Mouse (Mus musculus) CH12.LX (cell line): ENCODE measurements around the gene Serpinb1b. TPM values are rescaled to one million over a fixed set of nuclear protein-coding genes. Genes with fewer than 3 reads are reported as not detected.
A peak's percentile ranks its signal among the peaks of the same experiment; 100 is the strongest.

Experiments used
- DNase-seq: peaks from one replicate; pipeline ENCODE4 v3.0.0-alpha.2; 2013; ENCODE audit errors: extremely low read depth
- H3K27ac ChIP-seq: 2 replicates; pipeline ENCODE4 v1.5.1; 2012; ENCODE audit warnings: low read depth, mild to moderate bottlenecking, control low read depth, moderate library complexity; ENCODE audit not compliant: insufficient read depth
- H3K27me3 ChIP-seq: replicated peaks from 2 replicates; pipeline ENCODE3; 2012; ENCODE audit warnings: inconsistent platforms
- H3K36me3 ChIP-seq, 2 experiments: replicated peaks in 1 of 2; 2 replicates each; pipeline versions ENCODE3 to v1.6.1; 2012; ENCODE audit warnings: inconsistent platforms in 1 of 2, low read length in 1 of 2, mild to moderate bottlenecking in 1 of 2, mixed read lengths in 1 of 2, moderate library complexity in 1 of 2; ENCODE audit not compliant: control insufficient read depth in 1 of 2, insufficient read depth in 1 of 2
- H3K4me1 ChIP-seq, 2 experiments: 2 replicates each; pipeline ENCODE4 v1.6.1; 2012; ENCODE audit warnings: inconsistent platforms in 1 of 2, moderate library complexity in 1 of 2; ENCODE audit not compliant: insufficient read depth in 2 of 2, control insufficient read depth in 1 of 2
- H3K4me2 ChIP-seq: 2 replicates; pipeline ENCODE4 v1.6.1; 2012; ENCODE audit warnings: low read depth, mild to moderate bottlenecking, control low read depth; ENCODE audit not compliant: poor library complexity, insufficient read depth, severe bottlenecking
- H3K4me3 ChIP-seq, 3 experiments: fragments of 150-350 bp in 1 of 3; sonication (generic) in 1 of 3; replicated peaks in 1 of 3; 2 replicates each; pipeline versions ENCODE3 to v1.5.1; 2011 to 2012; ENCODE audit warnings: low read depth in 2 of 3, low read length in 2 of 3, mild to moderate bottlenecking in 2 of 3, moderate library complexity in 2 of 3, control low read depth in 1 of 3, improper control_type of control experiment in 1 of 3, inconsistent platforms in 1 of 3, mixed read lengths in 1 of 3; ENCODE audit not compliant: poor library complexity in 1 of 3
- H3K79me2 ChIP-seq: replicated peaks from 2 replicates; pipeline ENCODE4 v1.6.1; 2012; ENCODE audit warnings: mild to moderate bottlenecking, moderate library complexity; ENCODE audit not compliant: control insufficient read depth, poor library complexity, insufficient read depth, severe bottlenecking; ENCODE audit errors: extremely low read depth
- H3K9ac ChIP-seq: 2 replicates; pipeline ENCODE4 v1.6.1; 2012; ENCODE audit warnings: low read depth, mild to moderate bottlenecking, control low read depth, moderate library complexity; ENCODE audit not compliant: insufficient read depth
- H3K9me3 ChIP-seq: replicated peaks from 2 replicates; pipeline ENCODE3; 2012; ENCODE audit warnings: low read length, inconsistent platforms, mixed read lengths
- CHD1 ChIP-seq: IDR thresholded peaks from 2 replicates; pipeline ENCODE4 v1.6.1; 2012; ENCODE audit warnings: low read depth, low read length, improper control_type of control experiment, inconsistent platforms
- CTCF ChIP-seq, 2 experiments: IDR thresholded peaks in 1 of 2; conservative IDR thresholded peaks in 1 of 2; 2 replicates each; pipeline ENCODE4 v1.5.1; 2011 to 2012; ENCODE audit warnings: low read depth in 2 of 2, low read length in 2 of 2, improper control_type of control experiment in 1 of 2, inconsistent platforms in 1 of 2, mild to moderate bottlenecking in 1 of 2, moderate library complexity in 1 of 2
- E2F4 ChIP-seq: IDR thresholded peaks from 2 replicates; pipeline ENCODE4 v1.6.1; 2011; ENCODE audit warnings: low read depth, low read length, improper control_type of control experiment; ENCODE audit not compliant: insufficient replicate concordance
- ELF1 ChIP-seq: IDR thresholded peaks from 2 replicates; pipeline ENCODE4 v1.6.1; 2014; ENCODE audit warnings: low read depth, mild to moderate bottlenecking, inconsistent platforms, low read length, improper control_type of control experiment
- EP300 ChIP-seq: IDR thresholded peaks from 2 replicates; pipeline ENCODE4 v1.6.1; 2011; ENCODE audit warnings: low read length, improper control_type of control experiment
- ETS1 ChIP-seq: conservative IDR thresholded peaks from 2 replicates; pipeline ENCODE4 v1.6.1; 2012; ENCODE audit warnings: low read depth, mild to moderate bottlenecking, inconsistent platforms, low read length, improper control_type of control experiment, moderate library complexity
- IRF4 ChIP-seq: IDR thresholded peaks from 2 replicates; pipeline ENCODE4 v1.6.1; 2014; ENCODE audit warnings: low read depth, mild to moderate bottlenecking, inconsistent platforms, low read length, improper control_type of control experiment
- KAT2A ChIP-seq: IDR thresholded peaks from 2 replicates; pipeline ENCODE4 v1.6.1; 2012; ENCODE audit warnings: low read length, improper control_type of control experiment, inconsistent platforms; ENCODE audit not compliant: insufficient replicate concordance
- MEF2A ChIP-seq: IDR thresholded peaks from 2 replicates; pipeline ENCODE4 v1.6.1; 2014; ENCODE audit warnings: low read depth, mild to moderate bottlenecking, inconsistent platforms, low read length, improper control_type of control experiment, borderline replicate concordance
- POLR2AphosphoS2 ChIP-seq: IDR thresholded peaks from 2 replicates; pipeline ENCODE4 v1.6.1; 2011; ENCODE audit warnings: low read depth, low read length, improper control_type of control experiment
- TCF12 ChIP-seq: IDR thresholded peaks from 2 replicates; pipeline ENCODE4 v1.6.1; 2014; ENCODE audit warnings: low read depth, mild to moderate bottlenecking, inconsistent platforms, low read length, improper control_type of control experiment
- ZC3H11A ChIP-seq: IDR thresholded peaks from 2 replicates; pipeline ENCODE4 v1.6.1; 2012; ENCODE audit warnings: low read depth, mild to moderate bottlenecking, inconsistent platforms, low read length, improper control_type of control experiment
- ZMIZ1 ChIP-seq: IDR thresholded peaks from 2 replicates; pipeline ENCODE4 v1.6.1; 2012; ENCODE audit warnings: low read depth, mild to moderate bottlenecking, inconsistent platforms, low read length, improper control_type of control experiment
- ZNF384 ChIP-seq: IDR thresholded peaks from 2 replicates; pipeline ENCODE4 v1.6.1; 2012; ENCODE audit warnings: low read depth, low read length, improper control_type of control experiment, inconsistent platforms
- dilution Hi-C: fragments of 300-500 bp; cut with MboI; formaldehyde crosslinking; loops from 2 replicates; pipeline ENCODE4 v1.14.3; 2020; ENCODE audit warnings: low sequenced_read_pairs; ENCODE audit not compliant: extremely low pct_unique_long_range_greater_than_20kb, extremely low pct_ligation_motif_present
- in situ Hi-C: fragments of 300-500 bp; cut with MboI; formaldehyde crosslinking; loops from 3 replicates; pipeline ENCODE4 v1.14.3; 2019; ENCODE audit warnings: low sequenced_read_pairs, low pct_ligation_motif_present, low pct_unique_long_range_greater_than_20kb, mixed read lengths
- polyA plus RNA-seq: library from polyadenylated mRNA; unstranded; fragments of >175 nt; gene quantifications from 2 replicates; pipeline ENCODE4 v1.2.1, GENCODE M21; 2012; ENCODE audit warnings: low read depth; ENCODE audit not compliant: insufficient read length
- total RNA-seq, 2 experiments: library from RNA; depleted of rRNA; stranded (reverse); fragments of 300-350 nt in 1 of 2; fragments of >200 nt in 1 of 2; gene quantifications; 2 replicates each; pipeline ENCODE4 v1.2.3; 2012 to 2014

The Serpinb1b gene
- total and polyA plus RNA-seq, 3 experiments, result 0.08 to 0.98 (median 0.64) TPM

- dilution Hi-C loops, result no loop called here
- Histone ChIP-seq H3K9ac (no peak overlapping the region), H3K4me2 (no peak overlapping the region), H3K27ac (no peak overlapping the region)
- DNase-seq, result peak; percentile 47
- in situ Hi-C loops, result no loop called here
- TF ChIP-seq ZNF384, result no peak
- TF ChIP-seq ETS1, result 0 out of 2 replicates have a peak, but pooled peaks have one; percentile 15
- TF ChIP-seq CHD1, result no peak
- peak; percentile 80 for TF ChIP-seq MEF2A
- TF ChIP-seq CTCF (conservative IDR thresholded peaks at IDR 0.05 in 1 of 2, IDR thresholded peaks at IDR 0.05 in 1 of 2; ENCODE audit: low read depth in 2 of 2, low read length in 2 of 2), result no peak
- peak; percentile 34; the same call in 1 of the 2 replicates for TF ChIP-seq EP300
- TF ChIP-seq TCF12, result peak; percentile 52; the same call in 1 of the 2 replicates
- no peak for TF ChIP-seq ZMIZ1
- TF ChIP-seq, all 38 proteins: peak for 4
- H3K4me1 ChIP-seq, result peaks cover 6 to 35% of the 10 kb centered on the region in 2 experiments
- H3K27me3 ChIP-seq, result no peaks in the 10 kb centered on the region
- H3K9me3 ChIP-seq, result no peaks in the 10 kb centered on the region
- no peaks in the 10 kb centered on the region for H3K36me3 ChIP-seq
- no peak overlapping the region for H3K4me3 ChIP-seq
- H3K79me2 ChIP-seq, result no peaks in the 10 kb centered on the region
Measured at GRCm38 (mm10) chr13:33137717-33138116, 59.3 kb downstream of the Serpinb1b start.

DNA sequence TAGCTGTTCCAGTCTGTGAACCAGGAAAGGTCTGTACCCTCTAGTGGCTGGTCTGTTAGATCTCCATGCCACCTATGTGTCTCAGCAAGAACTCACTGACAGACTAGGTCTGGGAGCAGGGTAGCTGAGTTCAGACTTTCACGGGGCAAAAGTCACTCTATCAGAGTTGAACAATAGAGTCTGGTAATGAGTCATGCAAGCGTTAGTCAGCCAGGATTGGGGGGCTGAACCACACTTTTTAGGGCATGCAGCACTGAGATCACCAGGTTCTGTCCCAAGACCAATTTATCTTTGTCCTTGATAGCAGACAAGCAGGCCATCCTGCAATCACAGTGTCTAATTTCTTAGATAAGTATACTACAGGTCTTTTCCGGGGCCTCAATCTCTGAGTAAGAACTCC is 63.1 kb downstream of the Serpinb1b start:
- H3K27ac ChIP-seq, result no peak overlapping the region
- in situ Hi-C loops, result no loop called here
- no peaks in the 10 kb centered on the region for H3K36me3 ChIP-seq

More for the DNA sequence above, 63.1 kb downstream of the Serpinb1b start:
- Histone ChIP-seq H3K4me3 (no peak overlapping the region), H3K4me1 (peaks cover 6 to 40% of the 10 kb centered on the region in 2 experiments), H3K79me2 (no peaks in the 10 kb centered on the region), H3K9me3 (no peaks in the 10 kb centered on the region), H3K9ac (no peak overlapping the region), H3K4me2 (no peak overlapping the region), H3K27me3 (no peaks in the 10 kb centered on the region)
- peak; percentile 15 for DNase-seq
- dilution Hi-C loops, result no loop called here
- TF ChIP-seq MEF2A, result no peak
- TF ChIP-seq POLR2AphosphoS2, result no peak
- no peak for TF ChIP-seq ZC3H11A
- TF ChIP-seq E2F4, result no peak
- TF ChIP-seq ELF1, result no peak
- no peak for TF ChIP-seq ZMIZ1
- TF ChIP-seq IRF4, result no peak
- no peak for TF ChIP-seq ETS1
- no peak for TF ChIP-seq KAT2A

Other genes with a start within 250 kb of the Serpinb1b start
- gene Serpinb1a, start 227.4 kb upstream of the Serpinb1b start, total RNA-seq (2012; rRNA removed), result 1.7 and 2.5 TPM in 2 replicates
- gene Serpinb1a, start 227.4 kb upstream of the Serpinb1b start, total RNA-seq (2014; rRNA removed), result 9.3 and 11.5 TPM in 2 replicates
- 23.0 and 24.9 TPM in 2 replicates for gene Serpinb1a, start 227.4 kb upstream of the Serpinb1b start, polyA plus RNA-seq
- gene Serpinb1c, start 180.4 kb upstream of the Serpinb1b start, total RNA-seq (2012; rRNA removed), result not detected in 2 replicates
- not detected in 2 replicates for gene Serpinb1c, start 180.4 kb upstream of the Serpinb1b start, total RNA-seq (2014; rRNA removed)
- gene Serpinb1c, start 180.4 kb upstream of the Serpinb1b start, polyA plus RNA-seq, result 0.27 TPM in 1 of 2 replicates, not detected in the other
- gene Serpinb6b, start 113.4 kb upstream of the Serpinb1b start, total RNA-seq (2012; rRNA removed), result 9.8 and 11.9 TPM in 2 replicates
- 38.9 and 44.1 TPM in 2 replicates for gene Serpinb6b, start 113.4 kb upstream of the Serpinb1b start, total RNA-seq (2014; rRNA removed)
- gene Serpinb6b, start 113.4 kb upstream of the Serpinb1b start, polyA plus RNA-seq, result 41.2 and 43.1 TPM in 2 replicates
- gene Serpinb9, start 75.3 kb upstream of the Serpinb1b start, total RNA-seq (2012; rRNA removed), result 3.3 and 3.5 TPM in 2 replicates
- 14.6 and 15.6 TPM in 2 replicates for gene Serpinb9, start 75.3 kb upstream of the Serpinb1b start, total RNA-seq (2014; rRNA removed)
- 11.8 and 12.1 TPM in 2 replicates for gene Serpinb9, start 75.3 kb upstream of the Serpinb1b start, polyA plus RNA-seq
- not detected in 2 replicates for gene Serpinb9b, start 51.2 kb upstream of the Serpinb1b start, total RNA-seq (2012; rRNA removed)
- 0.24 TPM in 1 of 2 replicates, not detected in the other for gene Serpinb9b, start 51.2 kb upstream of the Serpinb1b start, total RNA-seq (2014; rRNA removed)
- gene Serpinb9b, start 51.2 kb upstream of the Serpinb1b start, polyA plus RNA-seq, result not detected in 2 replicates
- gene Serpinb9c, start 81.2 kb downstream of the Serpinb1b start, total RNA-seq (2012; rRNA removed), result not detected in 2 replicates
- gene Serpinb9c, start 81.2 kb downstream of the Serpinb1b start, total RNA-seq (2014; rRNA removed), result not detected in 2 replicates
- not detected in 2 replicates for gene Serpinb9c, start 81.2 kb downstream of the Serpinb1b start, polyA plus RNA-seq
- not detected in 2 replicates for gene Serpinb9d, start 114.4 kb downstream of the Serpinb1b start, total RNA-seq (2012; rRNA removed)
- gene Serpinb9d, start 114.4 kb downstream of the Serpinb1b start, total RNA-seq (2014; rRNA removed), result not detected in 2 replicates
- not detected in 2 replicates for gene Serpinb9d, start 114.4 kb downstream of the Serpinb1b start, polyA plus RNA-seq
- gene Serpinb9e, start 171.0 kb downstream of the Serpinb1b start, total RNA-seq (2012; rRNA removed), result not detected in 2 replicates
- gene Serpinb9e, start 171.0 kb downstream of the Serpinb1b start, total RNA-seq (2014; rRNA removed), result not detected in 2 replicates
- not detected in 2 replicates for gene Serpinb9e, start 171.0 kb downstream of the Serpinb1b start, polyA plus RNA-seq
- gene Serpinb9f, start 245.5 kb downstream of the Serpinb1b start, total RNA-seq (2012; rRNA removed), result not detected in 2 replicates
- not detected in 2 replicates for gene Serpinb9f, start 245.5 kb downstream of the Serpinb1b start, total RNA-seq (2014; rRNA removed)
- gene Serpinb9f, start 245.5 kb downstream of the Serpinb1b start, polyA plus RNA-seq, result not detected in 2 replicates